Mouse (Mus musculus): ENCODE measurements around the gene Klrb1.

Klrb1 gene

GRCm38 (mm10) chr6:128734896-128735295 is 12.0 kb upstream of the Klrb1 start:
- peak; percentile 5 for DNase-seq (ENCODE audit: low spot score)

GRCm38 (mm10) chr6:128733908-128734679 is 11.2 kb upstream of the Klrb1 start:
- DNase-seq (ENCODE audit: low spot score) = no peak

- no peak for DNase-seq (ENCODE audit: low spot score)
Observed at GRCm38 (mm10) chr6:128732032-128732431, 9.2 kb upstream of the Klrb1 start.

DNA sequence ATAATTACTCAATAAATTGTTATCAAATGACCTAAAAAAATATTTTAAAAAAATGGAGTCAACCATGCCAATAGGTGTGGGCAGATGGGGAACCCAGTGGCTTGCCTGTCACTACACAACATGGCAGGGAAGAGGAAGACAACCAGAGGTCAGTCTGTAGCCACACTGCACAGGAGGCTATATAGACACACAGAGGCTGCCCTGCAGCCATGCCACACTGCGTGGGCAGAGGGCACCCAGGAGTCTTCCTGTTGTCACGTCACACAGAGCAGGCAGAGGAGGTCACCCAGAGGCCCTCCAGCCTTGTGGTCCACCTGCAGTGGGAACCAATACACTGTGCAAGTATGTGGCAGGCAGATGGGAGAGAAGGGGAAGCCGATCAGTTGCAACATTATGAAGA is 21.2 kb downstream of the Klrb1 start:
- DNase-seq (ENCODE audit: low spot score) = no peak

DNA sequence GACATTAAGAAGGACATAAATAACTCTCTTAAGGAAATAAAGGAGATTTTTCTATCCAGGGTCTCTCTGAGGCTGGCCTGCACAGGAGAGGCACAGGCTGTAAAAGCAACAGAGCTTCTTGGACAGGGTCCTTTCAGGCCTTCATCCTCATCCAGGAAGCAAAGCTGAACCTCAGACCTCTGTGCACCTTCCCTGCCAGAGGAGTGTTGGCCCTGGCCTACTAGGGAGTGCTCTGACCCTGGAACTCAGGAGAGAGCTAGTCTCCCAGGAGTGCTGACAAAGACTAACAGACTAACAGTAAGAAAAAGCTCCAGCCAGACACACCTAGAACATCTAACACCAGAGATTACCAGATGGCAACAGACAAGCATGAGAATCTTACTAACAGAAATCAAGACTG is 43.3 kb downstream of the Klrb1 start:
- DNase-seq (ENCODE audit: low spot score) = no peak

DNA sequence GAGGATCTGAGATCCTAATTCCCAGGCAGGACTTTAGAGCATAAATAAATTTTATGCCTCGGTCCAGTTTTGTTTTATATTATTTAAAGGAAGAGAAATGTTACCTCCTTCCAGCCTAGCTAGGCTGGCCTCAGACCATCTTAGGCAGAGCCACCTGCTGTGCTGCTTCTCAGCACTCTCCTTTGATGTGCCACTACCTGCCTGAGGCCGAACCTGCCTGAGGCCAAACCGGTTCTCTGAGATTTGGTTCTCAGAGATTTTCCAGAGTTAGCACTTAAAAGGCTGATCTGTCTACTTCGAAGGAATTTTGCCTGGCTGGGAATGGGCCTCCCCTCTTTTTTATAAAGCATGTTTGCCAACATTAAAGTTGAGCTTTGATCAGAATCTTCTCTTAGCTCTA is 52.9 kb downstream of the Klrb1 start:
- DNase-seq (ENCODE audit: low spot score) = no peak

DNA sequence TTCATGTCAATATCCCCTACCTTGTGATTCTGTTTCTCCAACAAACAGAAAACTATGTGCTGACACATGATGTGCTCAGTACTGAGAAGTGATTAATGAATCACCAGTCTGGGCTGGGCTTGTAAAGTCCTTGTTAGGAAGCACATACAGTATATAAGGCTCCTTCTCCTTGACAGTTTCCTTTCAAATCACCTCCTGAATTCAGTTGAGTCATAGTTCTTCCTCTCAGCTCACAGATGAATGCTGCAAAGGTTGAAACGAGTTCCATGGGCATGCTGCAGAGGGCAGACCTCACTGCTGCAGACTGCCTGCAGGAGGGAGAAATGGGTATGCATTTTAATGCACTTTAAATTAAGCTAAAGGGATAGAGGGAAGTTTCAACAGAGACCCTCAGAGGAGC is 60.7 kb downstream of the Klrb1 start, which contains the start of gene Clec2h:
TSS of gene Clec2h (plus strand) at position 180 of the 400 bp plus-strand sequence.
- DNase-seq (ENCODE audit: low spot score) = no peak

DNA sequence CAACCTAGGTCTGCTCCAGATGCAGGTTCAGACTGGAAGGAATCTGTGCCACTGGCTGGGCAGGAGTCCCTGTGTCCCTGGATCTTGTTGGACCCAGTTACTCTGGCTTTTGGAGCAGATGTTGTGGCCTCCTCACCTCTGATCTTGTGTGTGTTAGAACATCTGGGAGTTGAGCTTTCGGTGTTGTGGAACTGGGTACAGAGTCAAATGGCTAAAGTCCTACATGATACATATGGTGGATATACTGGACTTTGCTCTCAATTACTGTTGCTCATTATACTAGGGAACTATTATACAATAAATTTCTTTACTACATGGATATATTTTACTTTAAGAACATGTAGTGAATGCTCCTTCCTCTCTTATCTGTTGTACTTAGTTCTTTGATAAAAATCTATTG is 61.6 kb downstream of the Klrb1 start:
- DNase-seq (ENCODE audit: low spot score) = no peak

Data from embryo, embryonic 10 days (tissue).